Mouse (Mus musculus): Measurements from ENCODE around the gene Nccrp1. TPM values are rescaled to one million over a fixed set of nuclear protein-coding genes. Genes with fewer than 3 reads are reported as not detected.

Gene Nccrp1
- not detected in 2 replicates for polyA plus RNA-seq (2015; fragmentation: Nextera tagmentation; extraction: Ambion mirVana)

DNA sequence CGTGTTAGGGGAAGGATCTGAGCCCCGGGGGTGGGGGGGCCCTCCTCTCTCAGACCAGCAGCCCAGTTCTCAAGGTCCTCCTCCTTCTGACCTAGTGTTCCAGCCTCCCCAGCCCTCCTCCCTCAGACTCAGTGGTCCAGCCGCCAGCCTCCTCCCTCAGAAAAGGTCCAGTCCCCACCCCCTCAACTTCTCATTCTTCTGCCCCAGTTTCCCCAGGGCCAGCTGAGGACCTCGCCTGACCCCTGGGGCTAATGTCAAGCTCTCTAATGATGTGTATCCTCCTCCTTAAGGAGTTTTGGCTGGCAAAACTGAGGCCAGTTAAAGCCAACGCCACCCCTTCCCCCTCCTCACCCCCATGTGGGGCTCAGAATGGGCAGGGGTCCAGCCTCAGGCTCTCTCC, at the start of gene Nccrp1:
Nccrp1 (minus strand) TSS at position 101 of the 400 bp plus-strand sequence.
- peak within 1 kb of the TSS; percentile 11; the same call in 1 of the 2 replicates for H3K4me2 ChIP-seq (ENCODE audit: low read depth, low read length)
- H3K27ac ChIP-seq (ENCODE audit: low read length): no peak within 1 kb of the TSS
- no peaks in the 10 kb centered on the region for H3K9me3 ChIP-seq (replicated peaks; ENCODE audit: control insufficient read depth, low read length)
- 0 out of 2 replicates have a peak within 1 kb of the TSS, but pooled peaks have one; percentile 3 for H3K4me3 ChIP-seq (ENCODE audit: low read depth, low read length)
- H3K9ac ChIP-seq (ENCODE audit: low read depth, low read length): no peak within 1 kb of the TSS
- peaks cover 36% of the 10 kb centered on the region for H3K27me3 ChIP-seq (ENCODE audit: control insufficient read depth, insufficient read depth, low read depth, low read length)
- no peak for ATAC-seq (ENCODE audit: low read depth)
- H3K36me3 ChIP-seq (ENCODE audit: control insufficient read depth, insufficient read depth): no peaks in the 10 kb centered on the region
- no peaks in the 10 kb centered on the region for H3K4me1 ChIP-seq (ENCODE audit: control insufficient read depth, low read depth, low read length)
- WGBS (ENCODE audit: insufficient replicate concordance): under 1% methylated on average over 5 of the region's 5 CpGs

DNA sequence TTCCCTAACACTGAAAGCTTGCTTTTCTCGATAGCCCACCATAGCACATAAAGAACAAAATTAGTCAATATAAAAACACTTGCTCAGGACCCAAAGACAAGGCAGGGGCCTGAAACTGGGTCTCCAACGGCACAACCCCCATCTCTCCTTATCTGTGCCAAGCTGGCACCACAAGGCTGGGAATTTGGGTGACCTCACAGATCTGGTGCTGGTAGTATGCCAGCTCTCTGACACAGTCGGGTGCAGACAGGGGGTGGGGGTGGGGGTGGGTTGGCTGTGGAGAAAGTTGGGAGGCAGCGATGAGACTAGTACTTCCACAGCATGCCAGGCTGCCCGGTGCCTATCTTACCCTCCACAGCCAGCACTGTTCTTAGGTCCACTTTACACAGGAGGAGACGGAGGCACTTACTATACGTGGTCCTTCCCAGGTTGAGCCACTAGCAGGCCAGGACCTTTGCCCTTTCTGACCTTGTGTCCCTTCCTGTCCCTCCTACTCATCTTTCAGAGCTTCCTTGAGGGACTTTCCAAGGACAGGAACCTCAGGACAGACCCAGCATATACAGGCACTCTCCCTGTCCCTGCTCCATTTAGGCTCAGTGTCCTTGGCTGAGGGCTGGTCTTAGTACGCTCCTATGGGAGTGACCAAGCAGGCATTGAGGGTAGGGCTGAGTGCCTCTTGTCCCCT, 48.8 kb upstream of the Nccrp1 start:
- WGBS (ENCODE audit: insufficient replicate concordance): 73% methylated on average over 8 of the region's 8 CpGs
- no peak for ATAC-seq (ENCODE audit: low read depth)
- no peaks in the 10 kb centered on the region for H3K27me3 ChIP-seq (ENCODE audit: control insufficient read depth, insufficient read depth, low read depth, low read length)
- H3K27ac ChIP-seq (ENCODE audit: low read length): peak overlapping the region; percentile 94
- H3K4me3 ChIP-seq (ENCODE audit: low read depth, low read length): peak overlapping the region; percentile 70
- peak overlapping the region; percentile 40 for H3K9ac ChIP-seq (ENCODE audit: low read depth, low read length)
- H3K4me2 ChIP-seq (ENCODE audit: low read depth, low read length): peak overlapping the region; percentile 84
- H3K4me1 ChIP-seq (ENCODE audit: control insufficient read depth, low read depth, low read length): peaks cover 64% of the 10 kb centered on the region
- H3K36me3 ChIP-seq (ENCODE audit: control insufficient read depth, insufficient read depth): no peaks in the 10 kb centered on the region
- H3K9me3 ChIP-seq (replicated peaks; ENCODE audit: control insufficient read depth, low read length): no peaks in the 10 kb centered on the region

- Histone ChIP-seq H3K4me2 (ENCODE audit: low read depth, low read length) (no peak overlapping the region), H3K9me3 (replicated peaks; ENCODE audit: control insufficient read depth, low read length) (no peaks in the 10 kb centered on the region), H3K9ac (ENCODE audit: low read depth, low read length) (no peak overlapping the region), H3K27ac (ENCODE audit: low read length) (no peak overlapping the region), H3K36me3 (ENCODE audit: control insufficient read depth, insufficient read depth) (no peaks in the 10 kb centered on the region), H3K4me1 (ENCODE audit: control insufficient read depth, low read depth, low read length) (peaks cover 68% of the 10 kb centered on the region), H3K4me3 (ENCODE audit: low read depth, low read length) (no peak overlapping the region), H3K27me3 (ENCODE audit: control insufficient read depth, insufficient read depth, low read depth, low read length) (no peaks in the 10 kb centered on the region)
- 51% methylated on average over 14 of the region's 14 CpGs for WGBS (ENCODE audit: insufficient replicate concordance)
- no peak for ATAC-seq (ENCODE audit: low read depth)
Observed at GRCm38 (mm10) chr7:28593206-28594111, 46.4 kb upstream of the Nccrp1 start.

DNA sequence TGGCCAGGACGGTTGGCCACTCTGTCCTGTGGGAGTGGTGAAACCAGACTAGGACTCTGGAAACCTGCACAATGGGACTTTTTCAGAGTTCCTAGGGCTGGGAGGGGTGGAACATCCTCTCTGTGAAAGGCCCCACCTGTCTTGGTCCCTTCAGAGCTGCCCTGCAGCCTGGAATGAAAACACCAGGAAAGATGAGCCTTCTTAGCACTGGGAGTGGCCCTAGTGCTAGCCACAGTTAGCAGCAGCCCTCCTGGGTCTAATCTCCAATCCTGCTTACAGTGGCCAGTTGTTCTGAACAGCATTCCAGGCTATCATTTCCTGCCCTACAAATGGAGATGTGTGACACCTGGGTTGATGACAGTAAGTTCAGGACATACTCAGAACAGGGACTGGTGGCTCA, 44.8 kb upstream of the Nccrp1 start:
- Histone ChIP-seq H3K4me3 (ENCODE audit: low read depth, low read length) (no peak overlapping the region), H3K27me3 (ENCODE audit: control insufficient read depth, insufficient read depth, low read depth, low read length) (no peaks in the 10 kb centered on the region), H3K9ac (ENCODE audit: low read depth, low read length) (no peak overlapping the region), H3K36me3 (ENCODE audit: control insufficient read depth, insufficient read depth) (no peaks in the 10 kb centered on the region), H3K4me2 (ENCODE audit: low read depth, low read length) (no peak overlapping the region), H3K27ac (ENCODE audit: low read length) (no peak overlapping the region), H3K4me1 (ENCODE audit: control insufficient read depth, low read depth, low read length) (peaks cover 71% of the 10 kb centered on the region), H3K9me3 (replicated peaks; ENCODE audit: control insufficient read depth, low read length) (no peaks in the 10 kb centered on the region)
- no peak for ATAC-seq (ENCODE audit: low read depth)
- WGBS (ENCODE audit: insufficient replicate concordance): 52% methylated on average over 1 of the region's 1 CpGs

- Histone ChIP-seq H3K9me3 (replicated peaks; ENCODE audit: control insufficient read depth, low read length) (no peaks in the 10 kb centered on the region), H3K4me1 (ENCODE audit: control insufficient read depth, low read depth, low read length) (peaks cover 74% of the 10 kb centered on the region), H3K4me3 (ENCODE audit: low read depth, low read length) (no peak overlapping the region), H3K27ac (ENCODE audit: low read length) (no peak overlapping the region), H3K36me3 (ENCODE audit: control insufficient read depth, insufficient read depth) (no peaks in the 10 kb centered on the region), H3K9ac (ENCODE audit: low read depth, low read length) (no peak overlapping the region), H3K27me3 (ENCODE audit: control insufficient read depth, insufficient read depth, low read depth, low read length) (no peaks in the 10 kb centered on the region), H3K4me2 (ENCODE audit: low read depth, low read length) (no peak overlapping the region)
- no peak for ATAC-seq (ENCODE audit: low read depth)
Observed at GRCm38 (mm10) chr7:28587644-28588043, 40.6 kb upstream of the Nccrp1 start.

GRCm38 (mm10) chr7:28586663-28587411, 39.8 kb upstream of the Nccrp1 start:
- H3K4me3 ChIP-seq (ENCODE audit: low read depth, low read length): no peak overlapping the region
- H3K36me3 ChIP-seq (ENCODE audit: control insufficient read depth, insufficient read depth): no peaks in the 10 kb centered on the region
- ATAC-seq (ENCODE audit: low read depth): no peak
- no peak overlapping the region for H3K9ac ChIP-seq (ENCODE audit: low read depth, low read length)
- peaks cover 75% of the 10 kb centered on the region for H3K4me1 ChIP-seq (ENCODE audit: control insufficient read depth, low read depth, low read length)
- no peaks in the 10 kb centered on the region for H3K27me3 ChIP-seq (ENCODE audit: control insufficient read depth, insufficient read depth, low read depth, low read length)
- WGBS (ENCODE audit: insufficient replicate concordance): 75% methylated on average over 6 of the region's 6 CpGs
- no peaks in the 10 kb centered on the region for H3K9me3 ChIP-seq (replicated peaks; ENCODE audit: control insufficient read depth, low read length)
- H3K4me2 ChIP-seq (ENCODE audit: low read depth, low read length): no peak overlapping the region
- H3K27ac ChIP-seq (ENCODE audit: low read length): no peak overlapping the region

- no peak overlapping the region for H3K4me3 ChIP-seq (ENCODE audit: low read depth, low read length)
- 78% methylated on average over 6 of the region's 6 CpGs for WGBS (ENCODE audit: insufficient replicate concordance)
- no peaks in the 10 kb centered on the region for H3K27me3 ChIP-seq (ENCODE audit: control insufficient read depth, insufficient read depth, low read depth, low read length)
- H3K4me2 ChIP-seq (ENCODE audit: low read depth, low read length): peak overlapping the region; percentile 34; the same call in 1 of the 2 replicates
- H3K36me3 ChIP-seq (ENCODE audit: control insufficient read depth, insufficient read depth): no peaks in the 10 kb centered on the region
- H3K27ac ChIP-seq (ENCODE audit: low read length): peak overlapping the region; percentile 85
- no peak for ATAC-seq (ENCODE audit: low read depth)
- H3K4me1 ChIP-seq (ENCODE audit: control insufficient read depth, low read depth, low read length): peaks cover 78% of the 10 kb centered on the region
- no peaks in the 10 kb centered on the region for H3K9me3 ChIP-seq (replicated peaks; ENCODE audit: control insufficient read depth, low read length)
- peak overlapping the region; percentile 13 for H3K9ac ChIP-seq (ENCODE audit: low read depth, low read length)
Observed at GRCm38 (mm10) chr7:28585001-28585400, 37.9 kb upstream of the Nccrp1 start.

GRCm38 (mm10) chr7:28584468-28584867, 37.4 kb upstream of the Nccrp1 start:
- ATAC-seq (ENCODE audit: low read depth): peak; percentile 20
- 30% methylated on average over 4 of the region's 4 CpGs for WGBS (ENCODE audit: insufficient replicate concordance)

More at GRCm38 (mm10) chr7:28584468-28584867, 37.4 kb upstream of the Nccrp1 start:
- H3K27me3 ChIP-seq (ENCODE audit: control insufficient read depth, insufficient read depth, low read depth, low read length): no peaks in the 10 kb centered on the region
- H3K4me3 ChIP-seq (ENCODE audit: low read depth, low read length): no peak overlapping the region
- H3K27ac ChIP-seq (ENCODE audit: low read length): peak overlapping the region; percentile 85
- H3K9me3 ChIP-seq (replicated peaks; ENCODE audit: control insufficient read depth, low read length): no peaks in the 10 kb centered on the region
- H3K4me2 ChIP-seq (ENCODE audit: low read depth, low read length): peak overlapping the region; percentile 50; the same call in 1 of the 2 replicates
- no peaks in the 10 kb centered on the region for H3K36me3 ChIP-seq (ENCODE audit: control insufficient read depth, insufficient read depth)
- H3K4me1 ChIP-seq (ENCODE audit: control insufficient read depth, low read depth, low read length): peaks cover 83% of the 10 kb centered on the region
- peak overlapping the region; percentile 13 for H3K9ac ChIP-seq (ENCODE audit: low read depth, low read length)

All from liver, embryonic 16.5 days (tissue).